ENCODE assay signal across 9 mouse cellular contexts in the genomic region with DNA sequence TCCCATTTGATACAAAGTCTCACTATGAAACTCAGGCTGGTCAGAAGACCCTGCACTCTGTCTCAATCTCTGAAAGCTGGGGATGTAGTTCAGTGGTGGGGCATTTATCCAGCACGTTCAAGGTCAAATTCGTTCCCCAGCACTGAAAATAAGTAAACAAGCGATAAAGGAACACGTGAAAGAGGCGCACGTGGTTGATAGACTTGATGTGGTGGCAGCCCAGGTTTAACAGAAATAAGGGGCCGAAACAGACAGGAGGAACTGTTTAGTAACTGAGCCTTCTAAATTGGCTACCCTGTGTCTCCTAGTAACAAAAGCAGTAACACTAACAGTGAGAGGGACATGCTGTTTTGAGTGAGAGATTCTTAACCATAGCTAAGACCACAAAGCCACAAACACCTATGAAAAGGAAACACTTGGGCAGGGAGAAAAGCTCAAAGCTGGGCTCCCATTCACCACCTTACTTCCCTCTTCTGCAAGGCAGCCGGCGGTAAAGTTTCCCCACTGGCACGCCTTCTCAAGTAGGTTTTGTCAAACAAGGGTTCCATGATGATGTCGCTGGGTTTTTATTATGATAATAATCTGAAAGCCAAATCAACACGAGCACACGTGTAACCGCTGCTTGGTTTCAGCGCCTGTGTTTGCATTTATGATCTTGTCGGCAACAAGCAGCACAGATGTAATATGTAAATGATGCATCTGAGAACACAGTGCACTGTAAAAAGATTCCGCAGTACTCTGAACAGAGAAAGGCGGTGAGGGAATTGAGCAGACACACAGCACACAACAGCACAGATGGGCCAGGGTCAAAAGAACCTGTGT. TPM values are rescaled to one million over a fixed set of nuclear protein-coding genes. Genes with fewer than 3 reads are reported as not detected.
DNase-seq lines count a peak whose midpoint lies in the region; ATAC-seq and TF ChIP-seq lines count a peak whose summit lies in the region.
"Had no signal": no experiment of that assay in that cellular context is flagged by ENCODE, and none has a peak within 500 bp of the region (broad histone marks: within the 10 kb centered on the region; RNA-seq: fewer than 3 reads in every experiment).

No protein-coding gene starts in this region.

- peak; percentile 27 for DNase-seq in right cerebral cortex, adult 18-20 months
- no peak for DNase-seq in right cerebral cortex, postnatal 14 days
- peak; percentile 35 for DNase-seq in c-Kit-positive CD71-negative TER-119-negative erythroid progenitor cells, embryonic 14.5 days (ENCODE audit: low read depth)
- DNase-seq in splenic B cell, adult 2 months (ENCODE audit: low read depth, low spot score): peak; percentile 90
- DNase-seq in layer of hippocampus, adult 2 months (ENCODE audit: low spot score in 2 of 2): no peak
- DNase-seq in testis, postnatal 14 days (ENCODE audit: low spot score): no peak
- DNase-seq: cerebellum, adult 2 months had no signal

- H3K36me3 ChIP-seq in splenic B cell, adult 2 months (ENCODE audit: control insufficient read depth, insufficient read depth, low read length, poor library complexity, severe bottlenecking): no peaks in the 10 kb centered on the region; the same call in 1 of the 2 replicates

- H3K4me3 ChIP-seq in layer of hippocampus, adult 2 months: no peak overlapping the region

- peak; percentile 84 for ATAC-seq in inflammation-experienced regulatory T-cells, adult 6 months

- no peak overlapping the region for H3K27ac ChIP-seq in layer of hippocampus, adult 2 months
- H3K27ac ChIP-seq: liver, embryonic 14.5 days had no signal

- H3K27me3 ChIP-seq in splenic B cell, adult 2 months (ENCODE audit: control insufficient read depth, insufficient read depth, low read length, poor library complexity, severe bottlenecking): no peaks in the 10 kb centered on the region

- TF ChIP-seq CTCF in layer of hippocampus, adult 2 months (conservative IDR thresholded peaks at IDR 0.05): no peak

RNA-seq across cellular contexts. Expression of gene Dcaf17, which starts 22.9 kb away (rescaled TPM):
- polyA plus RNA-seq in inflammation-experienced regulatory T-cells, adult 6 months (2017; shearing (Covaris generic)): 10 to 100 TPM; 17.9 to 22.8 (median 22.3) TPM
- 10 to 100 TPM; 13.3 TPM for total RNA-seq in layer of hippocampus, adult 2 months (2021)

RNA-seq across cellular contexts. Expression of gene Mettl8, which starts 23.2 kb away (rescaled TPM):
- 10 to 100 TPM in 2 of 3 experiments, 1 to 10 TPM in 1; 8.0 to 17.2 (median 14.0) TPM for polyA plus RNA-seq in inflammation-experienced regulatory T-cells, adult 6 months (2017; shearing (Covaris generic))
- total RNA-seq in layer of hippocampus, adult 2 months (2021): 10 to 100 TPM; 15.7 to 16.6 TPM

Comparison
In these comparisons a context has a peak if more than half of its experiments do, and no peak if none do; other contexts are left out.
1. DNase-seq: peak in right cerebral cortex, adult 18-20 months (single experiment), c-Kit-positive CD71-negative TER-119-negative erythroid progenitor cells, embryonic 14.5 days (single experiment) and splenic B cell, adult 2 months (single experiment); none in right cerebral cortex, postnatal 14 days (single experiment), layer of hippocampus, adult 2 months (0 of 2) and testis, postnatal 14 days (single experiment).